Mouse (Mus musculus): ENCODE measurements around the gene Rtp3. TPM values are rescaled to one million over a fixed set of nuclear protein-coding genes. Genes with fewer than 3 reads are reported as not detected.

The Rtp3 gene
- total and polyA plus RNA-seq, 2 experiments: 14.5 to 61.0 TPM

GRCm38 (mm10) chr9:110952931-110953549 is 37.3 kb downstream of the Rtp3 start:
- Histone ChIP-seq H3K9ac (ENCODE audit: low read depth, low read length) (no peak overlapping the region), H3K27ac (replicated peaks; ENCODE audit: insufficient read depth, low read depth, low read length) (no peak overlapping the region), H3K4me1 (ENCODE audit: control insufficient read depth, insufficient read depth, low read length) (no peaks in the 10 kb centered on the region), H3K27me3 (ENCODE audit: control insufficient read depth, insufficient read depth, low read length) (peaks cover 3% of the 10 kb centered on the region; the same call in 1 of the 2 replicates), H3K79me2 (ENCODE audit: control insufficient read depth, insufficient read depth, low read length) (no peaks in the 10 kb centered on the region), H3K4me3 (ENCODE audit: insufficient read depth, low read depth, low read length) (no peak overlapping the region), H3K36me3 (ENCODE audit: control insufficient read depth, insufficient read depth, low read length) (no peaks in the 10 kb centered on the region)
- TF ChIP-seq CTCF (IDR thresholded peaks at IDR 0.05; ENCODE audit: low read depth, low read length) (no peak), POLR2A (IDR thresholded peaks at IDR 0.05; ENCODE audit: extremely low read depth, insufficient read depth, low read length) (no peak)
- 44% methylated on average over 5 of the region's 5 CpGs for WGBS
- no peak for DNase-seq (ENCODE audit: extremely low read depth, low read depth, low spot score)

- TF ChIP-seq CTCF (IDR thresholded peaks at IDR 0.05; ENCODE audit: low read depth, low read length) (no peak), POLR2A (IDR thresholded peaks at IDR 0.05; ENCODE audit: extremely low read depth, insufficient read depth, low read length) (no peak)
- no peak overlapping the region for H3K9ac ChIP-seq (ENCODE audit: low read depth, low read length)
- H3K4me1 ChIP-seq (ENCODE audit: control insufficient read depth, insufficient read depth, low read length): no peaks in the 10 kb centered on the region
- no peak for DNase-seq (ENCODE audit: extremely low read depth, low read depth, low spot score)
- no peaks in the 10 kb centered on the region for H3K36me3 ChIP-seq (ENCODE audit: control insufficient read depth, insufficient read depth, low read length)
- H3K79me2 ChIP-seq (ENCODE audit: control insufficient read depth, insufficient read depth, low read length): no peaks in the 10 kb centered on the region
- 45% methylated on average over 6 of the region's 6 CpGs for WGBS
- H3K27me3 ChIP-seq (ENCODE audit: control insufficient read depth, insufficient read depth, low read length): peaks cover 3% of the 10 kb centered on the region; the same call in 1 of the 2 replicates
- H3K27ac ChIP-seq (replicated peaks; ENCODE audit: insufficient read depth, low read depth, low read length): no peak overlapping the region
- no peak overlapping the region for H3K4me3 ChIP-seq (ENCODE audit: insufficient read depth, low read depth, low read length)
Measured at GRCm38 (mm10) chr9:110952398-110952797, 38.0 kb downstream of the Rtp3 start.

GRCm38 (mm10) chr9:110951866-110952265 is 38.5 kb downstream of the Rtp3 start:
- H3K9ac ChIP-seq (ENCODE audit: low read depth, low read length): no peak overlapping the region
- H3K4me3 ChIP-seq (ENCODE audit: insufficient read depth, low read depth, low read length): no peak overlapping the region
- no peaks in the 10 kb centered on the region for H3K79me2 ChIP-seq (ENCODE audit: control insufficient read depth, insufficient read depth, low read length)
- no peak overlapping the region for H3K27ac ChIP-seq (replicated peaks; ENCODE audit: insufficient read depth, low read depth, low read length)
- DNase-seq (ENCODE audit: extremely low read depth, low read depth, low spot score): no peak
- no peak for TF ChIP-seq CTCF (IDR thresholded peaks at IDR 0.05; ENCODE audit: low read depth, low read length)
- no peak for TF ChIP-seq POLR2A (IDR thresholded peaks at IDR 0.05; ENCODE audit: extremely low read depth, insufficient read depth, low read length)
- no peaks in the 10 kb centered on the region for H3K36me3 ChIP-seq (ENCODE audit: control insufficient read depth, insufficient read depth, low read length)
- H3K27me3 ChIP-seq (ENCODE audit: control insufficient read depth, insufficient read depth, low read length): peaks cover 3% of the 10 kb centered on the region; the same call in 1 of the 2 replicates
- H3K4me1 ChIP-seq (ENCODE audit: control insufficient read depth, insufficient read depth, low read length): no peaks in the 10 kb centered on the region
- 91% methylated on average over 13 of the region's 13 CpGs for WGBS

DNA sequence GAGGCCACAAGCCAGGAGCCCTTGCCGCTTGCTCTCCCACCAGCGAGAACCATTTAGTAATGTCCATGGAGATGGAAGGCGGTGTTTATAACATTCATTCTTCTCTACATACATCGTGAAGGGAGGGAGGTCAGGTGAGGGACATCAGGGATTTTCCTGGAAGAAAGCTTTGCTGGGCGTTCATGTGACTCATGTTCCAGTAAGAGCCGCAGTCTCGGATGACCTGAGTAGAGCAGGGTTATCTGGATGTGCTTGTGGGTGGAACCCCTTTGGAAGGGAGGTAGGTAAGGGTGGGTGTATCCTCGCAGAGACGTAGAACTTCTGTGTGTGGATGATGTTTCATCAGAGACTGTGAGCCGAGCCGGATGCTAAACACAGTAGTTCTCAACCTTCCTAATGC is 39.0 kb downstream of the Rtp3 start, which contains the start of gene Lrrc2:
Gene Lrrc2 (plus strand): TSS at position 149 of the 400 bp plus-strand sequence.
- H3K27me3 ChIP-seq (ENCODE audit: control insufficient read depth, insufficient read depth, low read length): peaks cover 3% of the 10 kb centered on the region; the same call in 1 of the 2 replicates
- no peaks in the 10 kb centered on the region for H3K36me3 ChIP-seq (ENCODE audit: control insufficient read depth, insufficient read depth, low read length)
- H3K27ac ChIP-seq (replicated peaks; ENCODE audit: insufficient read depth, low read depth, low read length): no peak within 1 kb of the TSS
- no peak within 1 kb of the TSS for H3K9ac ChIP-seq (ENCODE audit: low read depth, low read length)
- 81% methylated on average over 11 of the region's 11 CpGs for WGBS
- no peak for DNase-seq (ENCODE audit: extremely low read depth, low read depth, low spot score)
- no peaks in the 10 kb centered on the region for H3K79me2 ChIP-seq (ENCODE audit: control insufficient read depth, insufficient read depth, low read length)
- no peak within 1 kb of the TSS for H3K4me3 ChIP-seq (ENCODE audit: insufficient read depth, low read depth, low read length)
- H3K4me1 ChIP-seq (ENCODE audit: control insufficient read depth, insufficient read depth, low read length): no peaks in the 10 kb centered on the region
- TF ChIP-seq CTCF (IDR thresholded peaks at IDR 0.05; ENCODE audit: low read depth, low read length) (no peak), POLR2A (IDR thresholded peaks at IDR 0.05; ENCODE audit: extremely low read depth, insufficient read depth, low read length) (no peak)

DNA sequence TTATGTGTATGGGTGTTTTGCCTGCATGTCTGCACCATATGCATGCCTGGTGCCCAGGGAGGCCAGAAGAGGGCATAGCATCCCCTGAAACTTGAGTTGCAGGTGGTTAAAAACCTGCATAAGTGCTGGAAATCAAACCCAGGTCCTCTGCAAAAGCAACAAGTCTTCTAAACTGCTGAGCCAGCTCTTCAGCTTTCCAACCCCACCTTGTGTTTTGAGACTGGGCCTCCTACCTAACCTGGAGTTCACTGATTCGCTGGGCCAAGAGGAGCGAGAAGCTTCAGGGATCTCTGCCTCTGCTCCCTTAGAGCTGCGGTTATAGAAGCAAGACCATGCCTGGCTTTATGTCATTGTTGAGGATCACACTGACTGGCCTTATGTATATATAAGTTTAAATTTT is 40.3 kb downstream of the Rtp3 start:
- no peak for TF ChIP-seq POLR2A (IDR thresholded peaks at IDR 0.05; ENCODE audit: extremely low read depth, insufficient read depth, low read length)
- TF ChIP-seq CTCF (IDR thresholded peaks at IDR 0.05; ENCODE audit: low read depth, low read length): no peak
- H3K27me3 ChIP-seq (ENCODE audit: control insufficient read depth, insufficient read depth, low read length): peaks cover 3% of the 10 kb centered on the region; the same call in 1 of the 2 replicates
- H3K27ac ChIP-seq (replicated peaks; ENCODE audit: insufficient read depth, low read depth, low read length): no peak overlapping the region
- WGBS: 99% methylated on average over 3 of the region's 3 CpGs
- H3K79me2 ChIP-seq (ENCODE audit: control insufficient read depth, insufficient read depth, low read length): no peaks in the 10 kb centered on the region
- H3K4me3 ChIP-seq (ENCODE audit: insufficient read depth, low read depth, low read length): no peak overlapping the region
- no peak overlapping the region for H3K9ac ChIP-seq (ENCODE audit: low read depth, low read length)
- no peak for DNase-seq (ENCODE audit: extremely low read depth, low read depth, low spot score)
- no peaks in the 10 kb centered on the region for H3K4me1 ChIP-seq (ENCODE audit: control insufficient read depth, insufficient read depth, low read length)
- no peaks in the 10 kb centered on the region for H3K36me3 ChIP-seq (ENCODE audit: control insufficient read depth, insufficient read depth, low read length)

GRCm38 (mm10) chr9:110948813-110949310 is 41.5 kb downstream of the Rtp3 start:
- TF ChIP-seq POLR2A (IDR thresholded peaks at IDR 0.05; ENCODE audit: extremely low read depth, insufficient read depth, low read length) (no peak), CTCF (IDR thresholded peaks at IDR 0.05; ENCODE audit: low read depth, low read length) (no peak)
- Histone ChIP-seq H3K27ac (replicated peaks; ENCODE audit: insufficient read depth, low read depth, low read length) (no peak overlapping the region), H3K27me3 (ENCODE audit: control insufficient read depth, insufficient read depth, low read length) (peaks cover 3% of the 10 kb centered on the region; the same call in 1 of the 2 replicates), H3K4me3 (ENCODE audit: insufficient read depth, low read depth, low read length) (no peak overlapping the region), H3K4me1 (ENCODE audit: control insufficient read depth, insufficient read depth, low read length) (no peaks in the 10 kb centered on the region), H3K9ac (ENCODE audit: low read depth, low read length) (no peak overlapping the region), H3K79me2 (ENCODE audit: control insufficient read depth, insufficient read depth, low read length) (no peaks in the 10 kb centered on the region), H3K36me3 (ENCODE audit: control insufficient read depth, insufficient read depth, low read length) (no peaks in the 10 kb centered on the region)
- DNase-seq (ENCODE audit: extremely low read depth, low read depth, low spot score): no peak
- 63% methylated on average over 8 of the region's 8 CpGs for WGBS

Data from liver, adult 2 months (tissue).